Mouse (Mus musculus): Measurements from ENCODE around the gene Btbd1.
"Not testable (repeated sequence)": the region's sequence is repeated elsewhere in the genome, so short reads cannot be mapped to it uniquely, and the experiment has no call there.

Gene Btbd1

GRCm38 (mm10) chr7:81849633-81850032 is 20.4 kb upstream of the Btbd1 start:
- no peak for DNase-seq (ENCODE audit: low spot score in 2 of 2)

- DNase-seq (ENCODE audit: low spot score in 2 of 2): no peak
These were observed 20.0 kb upstream of the Btbd1 start for GRCm38 (mm10) chr7:81849214-81849613.

GRCm38 (mm10) chr7:81847777-81848176 is 18.5 kb upstream of the Btbd1 start:
- DNase-seq (ENCODE audit: low spot score in 2 of 2): no peak

GRCm38 (mm10) chr7:81847010-81847409 is 17.8 kb upstream of the Btbd1 start:
- no peak for DNase-seq (ENCODE audit: low spot score in 2 of 2)

- no peak for DNase-seq (ENCODE audit: low spot score in 2 of 2)
These were observed 16.8 kb upstream of the Btbd1 start for GRCm38 (mm10) chr7:81846008-81846407.

- no peak for DNase-seq (ENCODE audit: low spot score in 2 of 2)
These were observed 16.1 kb upstream of the Btbd1 start for GRCm38 (mm10) chr7:81845313-81845712.

GRCm38 (mm10) chr7:81844801-81845200 is 15.6 kb upstream of the Btbd1 start:
- DNase-seq (ENCODE audit: low spot score in 2 of 2): no peak

- DNase-seq (ENCODE audit: low spot score in 2 of 2): no peak
These were observed 14.7 kb upstream of the Btbd1 start for GRCm38 (mm10) chr7:81843903-81844302.

GRCm38 (mm10) chr7:81842998-81843397 is 13.8 kb upstream of the Btbd1 start:
- no peak for DNase-seq (ENCODE audit: low spot score in 2 of 2)

GRCm38 (mm10) chr7:81842141-81842540 is 12.9 kb upstream of the Btbd1 start:
- no peak for DNase-seq (ENCODE audit: low spot score in 2 of 2)

GRCm38 (mm10) chr7:81841439-81841838 is 12.2 kb upstream of the Btbd1 start:
- DNase-seq (ENCODE audit: low spot score in 2 of 2): no peak

GRCm38 (mm10) chr7:81840661-81841181 is 11.5 kb upstream of the Btbd1 start:
- no peak for DNase-seq (ENCODE audit: low spot score in 2 of 2)

GRCm38 (mm10) chr7:81839746-81840145 is 10.5 kb upstream of the Btbd1 start:
- DNase-seq (ENCODE audit: low spot score in 2 of 2): no peak

GRCm38 (mm10) chr7:81837771-81838170 is 8.5 kb upstream of the Btbd1 start:
- not testable (repeated sequence) for DNase-seq (ENCODE audit: low spot score in 2 of 2)

- DNase-seq (ENCODE audit: low spot score in 2 of 2): no peak
These were observed 6.2 kb upstream of the Btbd1 start for GRCm38 (mm10) chr7:81835430-81835829.

- no peak for DNase-seq (ENCODE audit: low spot score in 2 of 2)
These were observed 5.6 kb upstream of the Btbd1 start for GRCm38 (mm10) chr7:81834847-81835246.

GRCm38 (mm10) chr7:81828681-81829378 is 401 bp downstream of the Btbd1 start:
- peak; percentile 23 to 39 for DNase-seq (ENCODE audit: low spot score in 2 of 2)

- DNase-seq (ENCODE audit: low spot score in 2 of 2): no peak
These were observed 1.2 kb downstream of the Btbd1 start for GRCm38 (mm10) chr7:81827806-81828667.

GRCm38 (mm10) chr7:81825381-81825780 is 3.9 kb downstream of the Btbd1 start:
- DNase-seq (ENCODE audit: low spot score in 2 of 2): no peak

GRCm38 (mm10) chr7:81824906-81825305 is 4.3 kb downstream of the Btbd1 start:
- no peak for DNase-seq (ENCODE audit: low spot score in 2 of 2)

- no peak for DNase-seq (ENCODE audit: low spot score in 2 of 2)
These were observed 23.2 kb downstream of the Btbd1 start for GRCm38 (mm10) chr7:81806067-81806466.

GRCm38 (mm10) chr7:81789095-81789757 is 40.0 kb downstream of the Btbd1 start, which contains the start of gene 3110040N11Rik:
3110040N11Rik (minus strand) TSS chr7:81789478.
- DNase-seq (ENCODE audit: low spot score in 2 of 2): peak; percentile 59 to 71
